Mouse (Mus musculus) retina, embryonic 14.5 days (tissue): ENCODE data around the gene Sectm1a.
"Not testable (repeated sequence)": the region's sequence is repeated elsewhere in the genome, so short reads cannot be mapped to it uniquely, and the experiment has no call there.

Experiments
- DNase-seq: peaks from one replicate; pipeline ENCODE4 v3.0.0-alpha.2; 2015; ENCODE audit warnings: low spot score

Gene Sectm1a

DNA sequence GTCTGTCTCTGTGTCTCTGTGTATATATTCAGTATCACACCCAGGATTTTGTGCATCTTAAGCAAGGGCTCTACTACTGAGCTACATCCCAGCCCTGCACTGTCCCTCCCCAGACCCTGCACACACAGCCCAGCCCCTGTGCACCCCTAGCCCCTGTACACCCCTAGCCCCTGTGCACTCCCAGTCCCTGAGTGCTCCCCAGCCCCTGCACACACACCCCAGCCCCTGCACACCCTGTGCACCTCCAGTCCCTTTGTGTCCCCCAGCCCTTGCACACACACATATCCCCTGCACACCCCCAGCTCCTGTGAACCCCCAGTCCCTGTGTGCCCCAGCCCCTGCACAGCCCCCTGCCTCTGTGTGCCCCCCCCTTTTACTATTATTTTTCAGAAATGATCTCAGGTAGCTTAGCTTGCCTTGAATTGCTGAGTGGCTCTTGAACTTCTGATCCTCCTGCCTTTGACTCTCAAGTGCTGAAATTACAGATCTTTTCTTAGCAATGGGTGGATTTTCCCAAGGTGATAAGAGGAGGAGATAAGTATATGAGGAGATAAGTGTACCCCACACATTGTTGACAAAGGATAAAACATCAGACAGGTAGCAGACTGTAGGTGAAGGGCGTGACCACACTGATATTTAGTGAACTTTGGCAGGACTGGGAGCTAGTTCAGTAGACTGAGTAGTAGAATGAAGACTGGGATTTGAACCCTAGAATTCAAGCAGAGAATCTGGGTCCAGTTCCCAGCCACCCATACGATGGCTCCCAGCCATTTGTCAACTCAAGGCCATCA is 8.9 kb upstream of the Sectm1a start:
- no peak for DNase-seq

DNA sequence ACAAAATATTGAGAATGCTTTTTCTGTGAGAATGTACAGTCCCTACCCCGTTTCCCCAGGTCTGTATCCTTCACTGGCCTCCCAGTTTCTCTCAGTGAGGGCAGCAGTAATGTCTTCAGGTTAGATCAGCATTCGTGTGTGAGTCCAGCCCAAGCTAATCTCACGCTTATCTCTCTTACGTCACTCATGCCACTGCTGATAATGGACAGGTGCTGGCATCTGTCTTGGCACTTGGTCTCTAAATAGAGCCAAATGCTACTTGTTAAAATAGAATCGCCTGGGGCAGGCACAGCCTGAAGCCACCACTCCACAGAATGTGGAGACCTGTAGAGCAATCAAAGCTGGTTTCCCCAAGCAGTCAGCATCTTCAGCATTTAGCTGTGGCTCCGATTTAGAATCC is 8.0 kb upstream of the Sectm1a start:
- DNase-seq = no peak

DNA sequence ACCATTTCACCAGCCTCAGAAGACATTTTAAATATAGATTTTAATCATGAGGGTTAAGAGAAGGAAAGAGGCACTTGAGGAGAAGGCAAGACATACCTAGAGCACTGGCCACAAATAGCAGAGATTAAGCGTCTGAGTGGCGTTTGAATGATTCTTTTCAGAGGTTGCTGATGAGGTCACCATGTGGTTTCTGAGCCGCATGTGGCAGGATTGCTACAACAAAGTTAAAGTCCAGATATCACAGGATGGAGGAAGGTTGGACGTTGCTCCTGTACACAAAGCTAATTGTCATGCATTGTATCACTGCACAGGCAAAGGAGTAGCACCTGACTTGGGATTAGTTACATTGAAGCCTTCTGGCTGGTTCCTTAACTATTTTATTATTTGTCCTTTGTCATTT is 5.3 kb upstream of the Sectm1a start:
- no peak for DNase-seq

DNA sequence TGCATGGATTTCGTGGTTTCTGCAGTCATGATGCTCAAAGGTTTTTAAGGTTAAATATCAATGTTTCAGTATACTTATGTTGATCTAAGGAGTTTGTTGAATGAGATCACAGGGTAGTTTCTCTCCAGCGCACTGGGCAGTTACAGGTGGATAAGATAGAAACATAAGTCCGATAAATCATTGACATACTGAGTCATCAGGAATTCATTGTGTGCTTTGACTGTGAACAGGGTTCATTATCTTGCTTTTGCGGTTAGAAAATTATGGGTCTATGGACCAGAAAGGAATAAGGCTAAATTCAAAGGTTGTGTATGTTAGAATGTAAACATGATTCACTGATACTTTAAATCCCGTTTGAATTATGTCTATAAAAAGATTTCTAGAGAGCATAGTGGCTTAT is 4.2 kb upstream of the Sectm1a start:
- no peak for DNase-seq

DNA sequence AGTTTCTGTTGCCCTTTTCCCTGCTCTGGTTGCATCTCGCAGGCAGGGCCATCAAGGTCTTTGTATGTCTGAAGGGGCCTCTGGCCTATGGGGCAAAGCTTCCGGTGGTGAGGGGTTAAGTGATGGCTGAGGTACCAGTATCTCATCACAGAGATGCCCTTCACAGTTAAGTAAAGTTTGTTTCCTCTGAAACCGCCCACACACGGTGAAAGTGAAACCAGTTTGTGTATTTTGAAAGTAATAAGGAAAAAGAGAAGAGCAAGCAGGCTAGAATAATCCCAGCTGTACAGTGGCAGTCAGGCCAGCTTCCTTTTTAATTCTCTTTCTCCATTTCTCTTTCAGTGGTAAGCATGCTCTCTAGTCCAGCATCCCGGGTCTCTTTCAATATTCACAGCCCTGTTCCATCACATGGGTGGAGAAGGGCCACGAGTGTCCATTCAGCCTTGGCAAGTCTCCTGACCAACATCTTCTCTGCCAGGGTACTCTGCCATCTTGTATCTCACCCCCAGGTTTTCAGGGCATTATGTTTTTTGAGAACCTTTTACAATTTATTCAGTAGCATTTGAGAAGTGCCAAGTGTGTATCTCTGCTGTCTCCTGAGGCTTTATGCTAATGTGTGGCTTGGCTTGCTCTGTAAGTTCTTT is 2.0 kb upstream of the Sectm1a start:
- no peak for DNase-seq

DNA sequence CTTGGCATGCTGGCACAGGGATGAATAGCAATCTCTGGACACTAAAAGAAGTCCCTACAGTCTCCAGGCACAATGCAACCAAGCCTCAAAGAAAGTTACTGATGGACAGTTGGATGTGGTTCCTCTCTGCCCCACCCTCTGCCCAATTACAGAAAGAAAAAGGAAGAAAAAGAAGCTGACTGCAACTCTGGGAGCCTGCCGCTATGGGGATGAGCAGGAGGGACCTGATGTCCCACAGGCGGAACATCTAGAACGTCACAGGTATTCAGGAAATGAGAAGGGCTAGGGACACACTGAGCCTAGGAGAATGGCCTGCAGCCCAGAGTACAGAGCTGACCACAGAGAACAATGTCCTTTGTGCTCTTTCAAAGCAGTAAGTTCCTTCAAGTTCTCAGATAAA is 1.2 kb upstream of the Sectm1a start:
- no peak for DNase-seq

DNA sequence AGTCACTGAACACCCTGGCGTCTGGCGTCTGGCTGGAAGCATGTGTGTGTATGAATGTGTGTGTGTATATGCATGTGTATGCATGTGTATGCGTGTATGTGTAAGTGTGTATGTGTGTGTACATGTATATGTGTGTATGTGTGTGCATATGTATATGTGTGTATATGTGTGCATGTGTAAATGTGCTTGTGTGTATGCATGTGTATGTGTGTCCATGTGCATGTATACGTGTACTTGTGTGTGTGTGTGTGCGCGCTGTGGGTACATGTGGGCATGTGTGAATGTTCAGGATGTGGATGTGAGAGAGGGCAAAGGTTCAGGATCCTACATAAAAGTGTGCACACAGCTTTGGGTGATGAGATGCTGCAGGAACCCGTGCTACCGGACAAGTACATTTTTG is 690 bp downstream of the Sectm1a start:
- no peak for DNase-seq

DNA sequence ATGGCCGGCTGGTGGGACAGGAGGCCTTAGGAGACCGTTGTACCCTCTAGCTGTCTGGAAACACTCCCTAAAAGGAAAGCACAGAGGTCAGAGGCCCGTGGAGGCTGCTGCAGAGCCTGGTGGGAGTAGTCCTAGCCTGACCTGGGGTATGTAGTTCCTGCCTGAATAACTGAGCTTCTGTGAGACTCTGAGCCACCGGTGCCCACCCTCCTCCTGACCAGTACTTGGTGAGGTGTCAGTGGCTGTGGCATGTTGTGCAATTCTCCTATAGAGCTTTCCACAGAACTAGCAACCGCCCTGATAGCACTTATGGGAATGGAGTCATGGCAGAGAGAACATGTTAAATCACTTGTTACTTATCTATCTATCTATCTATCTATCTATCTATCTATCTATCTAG is 5.4 kb downstream of the Sectm1a start:
- DNase-seq = no peak

DNA sequence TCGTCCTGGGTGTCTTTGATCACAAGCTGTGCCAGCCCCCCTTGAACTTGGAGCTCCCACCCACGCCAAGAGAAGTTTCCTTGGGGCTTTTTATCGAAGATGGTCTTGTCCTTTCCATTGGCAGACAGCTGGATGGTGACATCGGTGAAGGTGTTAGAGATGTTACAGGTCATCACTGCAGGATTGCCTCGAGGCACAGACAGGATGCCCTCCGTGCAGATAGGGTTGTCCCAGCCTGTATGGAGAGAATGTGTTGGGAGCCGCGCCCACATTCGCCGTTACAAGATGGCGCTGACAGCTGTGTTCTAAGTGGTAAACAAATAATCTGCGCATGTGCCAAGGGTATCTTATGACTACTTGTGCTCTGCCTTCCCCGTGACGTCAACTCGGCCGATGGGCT is 11.4 kb downstream of the Sectm1a start:
- DNase-seq = not testable (repeated sequence)

DNA sequence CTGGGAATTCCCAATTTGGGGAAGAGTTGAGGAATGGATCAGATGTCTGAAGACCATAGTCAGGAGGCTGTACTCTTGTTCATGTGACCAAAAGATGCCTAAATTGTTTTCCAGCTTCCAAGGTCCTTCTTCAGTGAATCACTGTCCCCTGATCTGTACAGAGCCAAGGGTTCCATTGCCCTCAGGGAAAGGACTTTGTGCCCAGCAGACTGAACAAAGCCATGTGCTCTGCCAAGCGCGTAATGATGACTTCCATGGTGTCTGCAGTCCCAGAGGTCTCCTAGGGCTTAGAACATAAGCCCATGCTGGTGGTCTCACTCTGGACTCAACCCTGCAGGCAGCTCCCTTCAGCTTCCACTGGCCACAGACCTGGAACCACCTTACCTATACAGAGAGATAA is 13.1 kb downstream of the Sectm1a start:
- DNase-seq = no peak

DNA sequence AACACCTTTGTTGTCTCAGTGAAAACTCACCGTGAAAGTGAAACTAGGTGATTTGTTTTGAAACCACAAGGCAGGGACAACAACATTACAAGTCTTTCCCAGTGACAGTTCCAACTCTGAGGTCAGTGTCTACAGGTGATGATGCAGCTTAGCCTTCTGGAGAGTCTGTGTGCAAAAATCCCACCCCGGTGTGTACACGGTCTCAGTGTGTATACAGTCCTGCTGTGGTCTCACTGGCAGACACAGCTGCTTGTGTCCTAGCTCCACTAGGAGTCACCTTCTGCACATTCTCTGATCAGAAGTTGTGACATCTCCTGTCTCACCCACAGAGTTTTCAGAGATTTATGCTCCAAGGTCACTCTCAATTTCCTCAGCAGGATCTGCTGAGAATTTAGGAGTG is 16.8 kb downstream of the Sectm1a start:
- DNase-seq = no peak

DNA sequence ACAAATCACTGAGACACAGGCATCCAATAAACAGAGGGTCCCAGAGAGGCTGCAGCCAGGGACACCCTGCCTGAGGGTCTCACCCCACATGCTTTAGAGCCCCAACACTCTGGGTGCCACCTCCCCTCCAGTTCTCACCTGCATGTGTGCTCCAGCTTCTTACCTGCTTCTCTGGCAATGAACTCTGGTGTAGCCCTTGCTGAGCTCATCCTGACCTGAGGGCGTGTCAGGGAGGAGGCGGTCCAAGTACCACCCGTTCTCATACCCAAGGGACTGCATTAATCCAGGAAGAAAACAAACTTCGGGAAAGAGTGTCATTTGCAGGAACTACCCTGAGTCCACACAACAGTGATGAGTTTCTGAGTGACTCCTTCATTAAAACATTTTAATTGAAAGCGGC is 17.6 kb downstream of the Sectm1a start, which contains the start of gene Sectm1b:
TSS of gene Sectm1b (minus strand) at position 191 of the 400 bp plus-strand sequence.
- no peak for DNase-seq

DNA sequence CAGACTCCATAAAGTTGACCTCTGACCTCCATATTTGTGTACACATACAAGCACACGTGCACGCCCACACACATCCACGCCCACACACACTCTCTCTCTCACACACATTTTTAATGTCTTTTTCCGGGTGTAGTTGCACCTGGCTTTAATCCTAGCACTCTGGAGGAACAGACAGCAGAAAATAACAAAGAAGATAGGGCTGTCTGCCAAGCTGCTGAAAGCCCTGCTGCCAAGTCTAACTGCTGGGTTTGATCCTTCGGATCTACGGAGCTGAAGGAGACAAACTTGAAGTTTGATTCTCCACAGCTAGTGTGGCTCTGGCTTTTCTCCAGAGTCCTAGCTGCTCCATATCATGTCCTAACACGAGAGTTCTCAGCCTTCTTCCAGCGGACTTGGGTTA is 19.4 kb downstream of the Sectm1a start:
- no peak for DNase-seq

DNA sequence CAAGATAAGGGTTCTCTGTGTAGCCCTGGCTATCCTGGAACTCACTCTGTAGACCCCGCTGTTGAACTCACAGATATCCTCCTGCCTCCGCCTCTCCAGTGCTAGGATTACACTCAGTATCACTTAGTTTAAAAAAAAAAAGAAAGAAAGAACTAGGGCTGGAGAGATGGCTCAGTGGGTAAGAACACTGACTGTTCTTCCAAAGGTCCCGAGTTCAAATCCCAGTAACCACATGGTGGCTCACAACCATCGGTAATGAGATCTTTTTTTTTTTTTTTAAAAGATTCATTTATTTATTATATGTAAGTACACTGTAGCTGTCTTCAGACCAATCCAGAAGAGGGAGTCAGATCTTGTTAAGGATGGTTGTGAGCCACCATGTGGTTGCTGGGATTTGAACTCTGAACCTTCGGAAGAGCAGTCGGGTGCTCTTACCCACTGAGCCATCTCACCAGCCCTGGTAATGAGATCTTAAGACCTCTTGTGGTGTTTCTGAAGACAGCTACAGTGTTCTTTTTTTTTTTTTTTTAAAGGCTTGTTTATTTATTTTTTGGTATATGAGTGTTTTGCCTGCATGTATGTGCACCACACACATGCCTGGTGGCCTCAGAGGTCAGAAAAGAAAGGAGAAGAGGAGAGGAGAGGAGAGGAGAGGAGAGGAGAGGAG is 20.5 kb downstream of the Sectm1a start:
- not testable (repeated sequence) for DNase-seq

DNA sequence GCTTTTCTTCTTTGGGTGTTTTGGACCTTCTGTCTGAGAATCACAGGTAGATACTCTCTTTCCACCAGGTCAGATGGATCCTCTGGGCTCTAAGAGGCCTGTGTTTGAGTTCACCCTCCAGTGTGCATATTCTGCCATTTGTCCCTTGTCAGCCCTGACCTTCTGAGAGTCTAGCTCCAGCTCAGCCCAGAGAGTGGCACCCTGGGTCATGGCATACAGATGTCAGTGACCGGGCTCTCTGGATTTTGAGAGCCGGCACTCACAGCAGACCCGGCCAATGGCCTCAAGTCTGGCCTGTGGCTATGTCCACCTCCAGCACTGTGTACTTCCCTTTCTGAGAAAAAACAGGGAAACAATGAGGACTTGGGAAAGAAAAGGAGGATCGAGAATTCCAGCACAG is 21.5 kb downstream of the Sectm1a start:
- DNase-seq = no peak

DNA sequence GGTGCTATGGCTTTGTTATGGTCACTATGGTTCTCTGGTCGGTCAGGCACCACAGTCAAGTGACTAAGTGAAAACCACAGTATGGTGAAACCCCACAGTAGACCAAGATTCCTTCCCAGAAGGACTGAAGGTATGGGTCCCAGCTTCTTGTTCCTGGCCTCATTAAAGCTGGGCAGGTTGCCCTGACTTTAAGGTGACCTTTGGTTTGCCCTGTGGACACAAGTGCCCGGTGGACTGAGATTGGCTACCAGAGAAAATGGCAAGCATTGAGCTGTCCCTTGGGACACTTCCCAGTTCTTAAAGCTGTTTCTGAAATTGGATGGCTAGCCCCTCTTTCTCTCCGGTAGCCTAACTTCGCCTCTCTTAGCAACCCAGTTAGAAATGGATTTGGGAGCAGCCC is 22.1 kb downstream of the Sectm1a start:
- no peak for DNase-seq

DNA sequence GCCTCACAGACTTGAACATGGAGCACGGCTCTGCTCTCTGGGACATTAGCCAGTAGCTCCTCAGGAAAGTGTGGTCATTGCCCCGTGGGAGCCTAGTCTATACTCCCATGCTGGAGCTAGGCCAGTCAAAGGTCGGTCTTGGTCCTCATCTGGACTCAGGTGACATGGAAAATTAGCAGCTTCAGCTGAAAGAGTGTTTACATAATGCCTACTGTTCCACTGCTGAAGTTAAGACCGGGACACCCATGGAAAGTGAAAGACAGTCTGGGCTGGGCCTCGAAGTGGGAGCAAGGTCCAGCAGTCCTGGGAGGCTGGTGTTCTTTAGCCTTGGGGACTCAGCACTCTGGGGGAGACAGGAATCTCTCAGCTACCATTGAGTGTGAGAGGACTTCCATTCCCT is 22.9 kb downstream of the Sectm1a start:
- no peak for DNase-seq

DNA sequence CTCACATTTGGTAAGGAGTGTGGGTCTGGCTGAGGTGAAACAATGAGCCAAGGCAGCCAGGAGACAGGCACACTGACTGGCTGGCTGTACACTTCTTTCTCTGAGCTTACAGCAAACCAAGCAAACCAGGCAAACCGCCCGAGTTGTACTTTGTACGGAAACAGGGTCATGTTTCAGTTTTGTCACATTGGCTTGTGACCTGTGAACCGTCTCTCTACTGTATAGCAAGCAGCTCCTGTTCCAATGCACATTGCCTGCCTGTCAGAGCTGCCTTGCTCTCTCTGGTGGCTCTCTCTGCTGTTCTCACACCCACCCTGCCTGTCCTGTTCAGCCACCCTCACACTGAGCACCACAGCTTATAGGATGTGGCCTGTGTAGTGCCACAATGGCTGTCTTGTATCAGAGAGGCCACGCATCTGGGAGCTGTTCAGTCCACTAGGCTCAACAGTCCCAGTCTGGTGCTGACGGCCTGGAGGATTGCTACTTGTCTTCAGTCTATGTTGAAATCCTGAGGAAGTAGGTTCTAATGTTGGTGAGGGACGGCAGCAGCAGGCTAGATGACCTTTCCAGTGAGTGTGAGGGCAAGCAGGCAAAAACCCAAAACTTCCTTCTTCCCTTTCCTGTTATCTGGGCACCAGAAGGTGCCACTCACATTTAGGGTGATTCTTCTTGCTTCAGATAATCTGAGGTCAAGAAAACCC is 24.3 kb downstream of the Sectm1a start:
- no peak for DNase-seq

DNA sequence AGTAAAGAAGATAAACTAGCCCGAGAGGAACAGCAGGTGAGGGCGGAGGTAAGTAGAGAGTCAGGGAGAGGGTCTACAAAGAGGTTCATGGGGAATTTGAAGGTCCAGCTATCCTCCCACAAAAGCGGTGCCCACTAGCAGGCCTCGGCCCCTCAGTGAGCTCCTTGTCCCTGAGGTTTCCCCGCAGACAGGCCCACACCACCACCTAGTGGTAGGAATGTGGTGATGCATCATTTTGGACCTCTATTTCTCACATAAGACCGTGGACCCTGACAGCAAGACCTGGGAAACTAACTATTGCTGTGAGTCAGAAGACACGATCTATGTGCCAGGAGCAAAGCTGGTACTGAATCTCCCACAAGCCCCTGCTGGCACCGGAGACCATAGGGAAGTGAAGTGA is 27.5 kb downstream of the Sectm1a start:
- peak; percentile 89 for DNase-seq

DNA sequence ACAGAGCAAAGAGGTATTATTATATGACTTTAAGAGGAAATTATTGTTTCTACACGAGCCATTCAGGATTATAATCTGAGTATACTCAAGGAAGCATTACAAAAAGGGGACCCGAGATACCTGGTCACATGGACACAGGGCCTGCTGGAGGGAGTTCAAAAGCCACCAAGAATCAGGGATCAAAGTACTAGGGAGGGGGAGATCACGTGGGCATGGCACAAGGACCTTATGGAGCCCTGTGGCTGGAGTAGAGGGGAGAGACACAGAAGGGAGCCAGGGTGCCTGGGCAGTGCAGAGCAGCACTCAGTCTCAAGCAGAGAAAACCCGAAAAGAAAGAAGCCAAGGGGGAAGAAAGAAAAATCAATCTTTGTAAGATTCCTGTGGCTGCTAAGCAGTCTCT is 28.6 kb downstream of the Sectm1a start:
- DNase-seq = no peak

DNA sequence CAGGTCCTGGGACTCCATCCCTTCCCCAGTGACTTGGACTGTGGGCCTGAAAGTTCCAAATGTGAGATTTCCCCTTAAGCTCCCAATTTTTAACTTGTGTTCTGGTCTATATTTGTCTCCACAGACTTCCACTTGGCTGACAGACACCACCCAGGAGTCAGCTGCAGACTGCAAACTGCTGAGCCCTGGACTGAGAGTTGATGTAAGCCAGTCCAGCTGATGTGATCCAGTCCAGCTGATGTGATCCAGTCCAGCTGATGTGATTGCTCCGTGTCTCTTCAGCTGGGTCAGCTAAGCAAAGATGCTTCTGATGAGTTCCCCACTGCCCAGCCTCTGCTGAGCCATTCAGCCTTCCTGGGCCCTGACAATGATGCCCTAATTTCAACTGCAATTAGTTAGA is 29.2 kb downstream of the Sectm1a start:
- DNase-seq = no peak

DNA sequence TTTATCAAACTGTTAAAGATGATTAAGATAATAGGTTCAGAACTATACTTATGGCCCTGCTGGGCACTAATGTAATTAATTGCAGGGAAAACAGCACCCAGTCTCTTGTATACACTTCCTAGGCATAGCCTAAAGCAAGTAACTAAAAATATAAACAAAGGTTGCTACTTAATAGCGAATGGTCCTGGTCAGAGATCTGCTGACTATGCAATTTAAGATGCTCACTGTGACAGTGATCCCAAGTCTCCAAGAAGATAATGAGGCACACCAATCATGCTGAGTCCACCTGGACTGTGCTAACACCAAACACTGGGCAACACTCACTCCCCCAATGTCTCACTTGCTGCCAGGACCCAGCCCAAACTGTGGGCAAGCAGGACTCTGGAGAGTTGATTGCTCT is 31.2 kb downstream of the Sectm1a start:
- DNase-seq = no peak
